Mouse (Mus musculus): ENCODE results near the gene Ecsit. TPM values are rescaled to one million over a fixed set of nuclear protein-coding genes. Genes with fewer than 3 reads are reported as not detected.

Gene Ecsit
- 18.3 to 23.0 TPM (median 22.1 TPM) in 4 replicates for total RNA-seq (2023; ENCODE audit: inconsistent age)

DNA sequence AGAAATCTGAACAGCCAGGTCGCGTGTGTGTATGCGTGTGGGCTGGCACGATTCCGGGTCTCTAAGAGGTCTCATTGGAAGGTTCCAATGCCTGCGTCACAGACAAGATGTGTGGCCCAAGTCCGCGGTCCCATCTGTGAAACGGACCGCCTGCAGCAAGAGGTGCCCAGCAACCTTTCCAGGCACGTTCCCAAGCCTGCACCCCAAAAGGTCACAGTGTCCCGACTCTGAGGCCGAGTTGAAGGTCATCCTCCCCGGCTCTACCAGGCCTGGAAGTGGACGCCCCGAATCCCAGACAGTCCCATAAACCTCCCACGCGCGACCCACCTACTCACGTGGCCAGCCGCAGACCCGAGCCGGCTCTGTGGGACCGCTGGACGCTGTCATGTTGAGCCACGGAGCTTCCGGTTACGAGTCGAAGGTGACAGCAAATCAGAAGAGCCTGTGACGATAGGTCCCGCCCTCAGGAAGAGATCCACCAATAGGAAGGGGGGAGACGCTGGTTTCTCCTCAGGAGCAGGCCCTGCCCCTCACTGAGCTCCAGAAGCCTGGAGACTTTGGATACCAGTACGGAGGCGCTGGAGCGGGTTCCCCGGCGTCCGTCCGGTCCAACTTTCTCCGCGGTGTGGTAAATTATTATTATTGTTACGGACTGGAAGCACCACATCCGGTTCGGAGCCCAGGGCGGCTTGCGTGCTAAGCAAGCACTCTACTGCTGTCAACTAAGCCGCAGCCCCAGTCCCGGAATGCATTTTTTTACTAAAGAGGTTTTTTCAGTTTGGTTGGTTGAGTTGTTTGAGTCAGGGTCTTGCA is at the start of gene Ecsit:
Gene Ecsit, minus strand, starts transcription at position 417 of the 813 bp plus-strand sequence.

DNA sequence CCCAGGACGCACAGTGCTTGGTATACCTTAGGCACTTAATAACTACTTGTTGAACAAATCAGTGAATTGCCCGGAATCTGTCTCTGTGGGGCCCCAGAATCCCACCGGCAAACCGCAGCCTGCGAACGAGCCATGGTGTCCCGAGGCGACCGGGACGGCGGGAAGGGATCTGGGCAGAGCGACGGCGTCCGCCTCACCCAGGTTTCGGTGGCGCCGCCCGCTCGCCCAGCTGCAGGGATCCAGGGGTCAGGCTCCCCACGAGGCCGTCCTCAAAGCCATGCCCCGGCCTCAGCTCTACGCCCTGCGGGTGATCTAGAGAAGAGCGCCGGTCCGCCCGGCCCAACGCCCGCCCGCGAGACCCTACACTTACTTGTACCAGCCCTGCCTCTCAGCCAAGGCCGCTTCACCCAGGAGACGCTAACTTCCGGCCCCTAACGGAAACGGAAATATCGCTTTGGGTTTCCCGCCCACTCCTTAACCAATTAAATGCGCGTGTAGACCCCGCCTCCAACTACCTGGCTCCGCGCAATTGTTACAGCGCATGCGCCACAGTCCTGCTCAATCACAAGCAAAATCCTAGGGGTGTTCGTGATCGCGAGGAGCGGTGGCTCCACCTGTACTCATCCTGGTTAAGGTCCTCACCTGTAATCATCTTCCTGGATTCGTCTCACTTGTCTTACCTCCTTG is 31.6 kb upstream of the Ecsit start, which contains the start of gene Elof1:
Gene Elof1, minus strand, starts transcription at position 433 of the 687 bp plus-strand sequence.

DNA sequence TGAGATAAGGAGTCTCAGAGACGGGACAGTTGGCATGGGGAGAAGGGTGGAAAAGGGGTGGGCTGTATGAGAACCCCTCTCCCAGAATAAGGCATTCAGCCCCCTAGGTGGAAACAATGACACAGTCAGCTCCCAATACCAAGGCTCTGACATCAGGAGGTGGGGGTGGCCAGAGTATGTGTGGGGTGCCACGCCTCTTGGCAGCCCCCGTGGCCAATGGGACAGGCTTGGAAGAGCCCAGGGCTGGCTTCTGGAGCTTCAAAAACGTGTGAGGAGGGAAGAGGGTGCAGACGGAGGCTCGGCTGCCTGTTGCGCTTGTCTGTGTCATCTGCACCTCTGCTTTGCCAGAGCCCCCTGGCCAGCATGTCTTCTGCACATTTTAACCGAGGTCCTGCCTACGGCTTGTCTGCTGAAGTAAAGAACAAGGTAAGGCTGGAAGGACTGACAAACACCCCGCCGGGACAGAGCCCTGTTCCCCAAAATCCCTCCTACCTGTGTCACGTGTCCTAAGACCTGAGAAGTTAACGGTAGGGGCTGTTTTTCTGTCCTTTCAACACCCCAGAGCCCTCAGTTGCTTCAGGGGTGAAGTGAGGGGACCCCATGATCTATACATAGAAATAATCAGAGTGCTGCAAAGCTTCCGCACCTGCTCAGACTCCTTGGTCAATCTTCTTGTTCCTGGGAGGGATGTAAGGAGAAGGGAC is 13.9 kb upstream of the Ecsit start, which contains the start of gene Cnn1:
Gene Cnn1, plus strand, starts transcription at position 224 of the 704 bp plus-strand sequence.

DNA sequence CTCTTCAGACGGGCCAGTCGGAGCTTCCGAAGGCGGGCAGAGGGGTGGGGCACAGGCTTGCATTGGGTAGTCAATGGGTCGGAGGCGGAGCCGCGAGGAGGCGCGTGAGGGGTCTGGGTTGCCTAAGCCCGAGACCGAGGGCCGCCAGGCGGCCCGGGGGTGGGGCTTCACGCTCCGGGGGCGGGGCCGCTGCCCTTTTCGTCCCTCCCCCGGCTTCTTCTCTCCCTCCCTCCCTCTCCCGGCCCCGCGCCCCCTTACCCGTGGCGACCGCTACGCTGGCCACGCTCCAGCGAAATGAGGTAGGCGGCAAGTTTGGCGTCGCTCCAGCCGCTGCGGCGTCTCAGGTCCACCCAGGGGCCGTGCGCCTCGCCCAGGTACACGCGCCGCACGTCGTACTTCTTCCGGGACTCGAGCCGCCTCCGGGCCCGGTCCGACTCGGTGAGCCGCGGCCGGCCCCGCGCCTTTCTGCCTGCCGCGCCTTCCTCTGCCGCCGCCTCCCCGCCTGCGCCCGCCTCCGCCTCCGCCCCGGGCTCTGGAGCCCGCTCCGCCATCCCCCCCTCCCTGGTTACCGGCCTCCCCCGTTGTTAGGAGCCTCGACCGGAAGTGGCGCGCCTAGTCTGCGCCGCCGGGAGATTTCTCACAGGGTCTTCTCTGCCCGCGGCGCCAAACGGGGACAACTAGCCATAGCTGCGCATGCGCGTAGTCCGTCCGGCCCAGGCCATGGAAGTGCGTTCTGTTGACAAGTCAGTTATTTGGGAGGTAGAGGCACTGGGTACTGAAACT is 14.3 kb downstream of the Ecsit start, which contains the start of the genes Gm49318 and Zfp653:
Gene Gm49318, minus strand, starts transcription at position 469 of the 783 bp plus-strand sequence.
Gene Zfp653, minus strand, starts transcription at position 586 of the 783 bp plus-strand sequence.

DNA sequence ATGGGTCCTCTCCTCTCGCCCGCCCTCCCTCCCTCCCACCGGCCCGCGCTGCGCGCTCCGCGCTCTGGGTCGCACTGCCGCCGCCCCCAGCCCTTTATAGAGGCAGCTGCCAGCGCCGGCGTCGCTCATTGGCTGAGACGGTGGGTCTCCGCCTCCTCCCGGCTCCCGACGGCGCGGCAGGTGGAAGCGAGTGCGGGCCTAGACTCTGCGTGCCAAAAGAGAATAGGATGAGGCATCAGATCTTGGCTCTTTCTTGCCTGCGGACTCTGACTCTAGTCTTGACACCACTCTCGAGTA is 33.3 kb downstream of the Ecsit start, which contains the start of gene Elavl3:
Gene Elavl3, minus strand, starts transcription at position 66 of the 297 bp plus-strand sequence.

Other genes with a start within 250 kb of the Ecsit start
- not detected in 4 replicates for gene Angptl8, start 249.9 kb downstream of the Ecsit start, total RNA-seq (2023; ENCODE audit: inconsistent age)
- gene Dock6, start 232.8 kb downstream of the Ecsit start, total RNA-seq (2023; ENCODE audit: inconsistent age) = 11.6 to 16.2 TPM (median 12.1 TPM) in 4 replicates
- gene Rab3d, start 167.2 kb downstream of the Ecsit start, total RNA-seq (2023; ENCODE audit: inconsistent age) = 3.8 to 5.1 TPM (median 4.2 TPM) in 4 replicates
- gene Ccdc159, start 158.0 kb downstream of the Ecsit start, total RNA-seq (2023; ENCODE audit: inconsistent age) = not detected in 4 replicates
- gene Tmem205, start 157.9 kb downstream of the Ecsit start, total RNA-seq (2023; ENCODE audit: inconsistent age) = 0.67 TPM in 1 of 4 replicates, not detected in the others
- gene Plppr2, start 148.4 kb downstream of the Ecsit start, total RNA-seq (2023; ENCODE audit: inconsistent age) = 0.63 to 1.7 TPM (median 1.1 TPM) in 4 replicates
- gene Swsap1, start 129.7 kb downstream of the Ecsit start, total RNA-seq (2023; ENCODE audit: inconsistent age) = 8.1 to 10.0 TPM (median 9.1 TPM) in 4 replicates
- 0.30 to 0.60 TPM in 2 of 4 replicates, not detected in the others for gene Epor, start 121.9 kb downstream of the Ecsit start, total RNA-seq (2023; ENCODE audit: inconsistent age)
- gene Rgl3, start 96.0 kb downstream of the Ecsit start, total RNA-seq (2023; ENCODE audit: inconsistent age) = 0.19 to 0.21 TPM in 2 of 4 replicates, not detected in the others
- not detected in 4 replicates for gene Ccdc151, start 82.8 kb downstream of the Ecsit start, total RNA-seq (2023; ENCODE audit: inconsistent age)
- gene Prkcsh, start 82.6 kb downstream of the Ecsit start, total RNA-seq (2023; ENCODE audit: inconsistent age) = 66.4 to 85.8 TPM (median 77.1 TPM) in 4 replicates
- gene Elavl3, start 33.4 kb downstream of the Ecsit start, total RNA-seq (2023; ENCODE audit: inconsistent age) = not detected in 4 replicates
- not detected in 4 replicates for gene Gm49318, start 14.2 kb downstream of the Ecsit start, total RNA-seq (2023; ENCODE audit: inconsistent age)
- gene Zfp653, start 14.1 kb downstream of the Ecsit start, total RNA-seq (2023; ENCODE audit: inconsistent age) = 31.9 to 34.7 TPM (median 32.9 TPM) in 4 replicates
- gene Cnn1, start 13.8 kb upstream of the Ecsit start, total RNA-seq (2023; ENCODE audit: inconsistent age) = 0.21 TPM in 1 of 4 replicates, not detected in the others
- gene Elof1, start 31.7 kb upstream of the Ecsit start, total RNA-seq (2023; ENCODE audit: inconsistent age) = 38.1 to 44.9 TPM (median 41.1 TPM) in 4 replicates
- 207 to 275 TPM (median 227 TPM) in 4 replicates for gene Acp5, start 50.3 kb upstream of the Ecsit start, total RNA-seq (2023; ENCODE audit: inconsistent age)
- gene Pigyl, start 71.4 kb upstream of the Ecsit start, total RNA-seq (2023; ENCODE audit: inconsistent age) = 12.8 to 20.2 TPM (median 16.1 TPM) in 4 replicates
- not detected in 4 replicates for gene Zfp872, start 102.7 kb upstream of the Ecsit start, total RNA-seq (2023; ENCODE audit: inconsistent age)
- 32.3 to 39.4 TPM (median 35.7 TPM) in 4 replicates for gene Zfp809, start 140.3 kb upstream of the Ecsit start, total RNA-seq (2023; ENCODE audit: inconsistent age)
- 1.9 to 2.9 TPM (median 2.4 TPM) in 4 replicates for gene Zfp599, start 174.5 kb upstream of the Ecsit start, total RNA-seq (2023; ENCODE audit: inconsistent age)
- 11.3 to 16.5 TPM (median 12.5 TPM) in 4 replicates for gene Zfp810, start 222.2 kb upstream of the Ecsit start, total RNA-seq (2023; ENCODE audit: inconsistent age)